Mouse (Mus musculus) heart, embryonic 14.5 days (tissue): ENCODE results near the gene Ssr1. TPM values are rescaled to one million over a fixed set of nuclear protein-coding genes. Genes with fewer than 3 reads are reported as not detected.

Experiments
- ATAC-seq: fragments of 200-750 bp; cut with Nextera tagmentation; 2 replicates; pipeline ENCODE4 v1.8.0; 2017; ENCODE audit warnings: low read depth, moderate TSS enrichment; ENCODE audit not compliant: insufficient number of reproducible peaks, insufficient read depth, low FRiP score
- H3K27ac ChIP-seq, 2 experiments: fragments of 200-500 bp in 1 of 2; fragments of 300-500 bp in 1 of 2; sonication (generic) in 1 of 2; replicated peaks in 1 of 2; 2 replicates each; pipeline ENCODE4 v1.5.1; 2012 to 2014; ENCODE audit warnings: low read depth in 2 of 2, low read length in 2 of 2, control low read depth in 1 of 2, mild to moderate bottlenecking in 1 of 2, mixed read lengths in 1 of 2; ENCODE audit not compliant: control insufficient read depth in 1 of 2, insufficient read depth in 1 of 2
- H3K27me3 ChIP-seq: fragments of 300-500 bp; sonication (generic); 2 replicates; pipeline ENCODE4 v1.6.1; 2014; ENCODE audit warnings: mild to moderate bottlenecking, low read length, control low read depth; ENCODE audit not compliant: control insufficient read depth, insufficient read depth
- H3K36me3 ChIP-seq: fragments of 300-500 bp; sonication (generic); 2 replicates; pipeline ENCODE4 v1.6.1; 2014; ENCODE audit warnings: mild to moderate bottlenecking, control low read depth, low read length, mixed read lengths; ENCODE audit not compliant: control insufficient read depth, insufficient read depth
- H3K4me1 ChIP-seq, 2 experiments: fragments of 200-500 bp in 1 of 2; fragments of 300-500 bp in 1 of 2; sonication (generic) in 1 of 2; 2 replicates each; pipeline ENCODE4 v1.6.1; 2012 to 2014; ENCODE audit warnings: low read length in 2 of 2, control low read depth in 1 of 2, mixed read lengths in 1 of 2; ENCODE audit not compliant: control insufficient read depth in 2 of 2, insufficient read depth in 2 of 2
- H3K4me2 ChIP-seq: fragments of 300-500 bp; sonication (generic); 2 replicates; pipeline ENCODE4 v1.6.1; 2014; ENCODE audit warnings: mild to moderate bottlenecking, low read length
- H3K4me3 ChIP-seq, 2 experiments: fragments of 200-500 bp in 1 of 2; fragments of 300-500 bp in 1 of 2; sonication (generic) in 1 of 2; 2 replicates each; pipeline ENCODE4 v1.5.1; 2012 to 2014; ENCODE audit warnings: low read length in 2 of 2, mild to moderate bottlenecking in 2 of 2, control low read depth in 1 of 2, low read depth in 1 of 2, moderate library complexity in 1 of 2; ENCODE audit not compliant: control insufficient read depth in 1 of 2, insufficient read depth in 1 of 2
- H3K9ac ChIP-seq: fragments of 300-500 bp; sonication (generic); 2 replicates; pipeline ENCODE4 v1.6.1; 2014; ENCODE audit warnings: mild to moderate bottlenecking, low read length
- H3K9me3 ChIP-seq: fragments of 300-500 bp; sonication (generic); 2 replicates; pipeline ENCODE4 v1.6.1; 2016; ENCODE audit warnings: low read length, control low read depth; ENCODE audit not compliant: control insufficient read depth
- WGBS: fragments of 180-500 bp; shearing (Covaris S2); extraction: QIAGEN DNeasy Blood & Tissue Kit; methylation state at CpG from one replicate; pipeline ENCODE4 v1.1.7; 2014; 5-methylcytosine and 5-hydroxymethylcytosine counted together
- polyA plus RNA-seq: library from polyadenylated mRNA; unstranded; fragments of >200 nt; fragmentation: Nextera tagmentation; extraction: Ambion mirVana; gene quantifications from 2 replicates; pipeline ENCODE4 v1.2.1, GENCODE M21; 2014

Ssr1 gene
- polyA plus RNA-seq, 1 experiment from 2014 or later, result 90.1 TPM

DNA sequence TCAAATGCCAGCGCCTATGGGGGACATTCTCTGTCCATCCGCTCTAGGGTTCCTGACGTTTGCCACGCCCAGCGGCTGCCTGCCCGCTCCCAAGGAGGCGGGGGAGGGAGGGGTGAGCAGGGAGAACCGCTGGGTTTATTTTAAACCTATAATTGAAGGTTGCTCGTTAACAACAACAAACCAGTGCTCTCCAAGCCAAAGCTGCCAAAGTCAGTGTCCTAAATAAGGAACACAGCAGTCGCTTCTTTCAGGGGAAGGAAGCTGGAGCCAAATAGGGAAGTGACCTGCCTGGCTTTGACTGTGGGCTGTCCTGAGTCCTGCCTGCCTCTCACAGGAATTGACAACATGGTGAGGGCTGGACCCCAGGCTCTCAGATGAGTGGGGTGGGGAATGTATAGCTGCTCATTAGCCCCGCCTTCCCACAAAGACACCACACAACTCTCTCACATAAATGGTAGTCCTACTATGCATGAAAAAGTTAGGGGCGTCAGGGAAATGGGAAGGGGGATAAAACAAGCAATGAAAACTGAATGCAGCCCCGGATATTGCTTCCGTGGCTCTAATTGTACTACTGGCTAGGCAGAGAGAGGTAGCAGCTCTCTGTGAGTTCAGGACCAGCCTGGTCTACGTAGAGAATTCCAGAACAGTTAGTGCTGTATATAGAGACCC lies 34.6 kb downstream of the Ssr1 start:
- no peaks in the 10 kb centered on the region for H3K36me3 ChIP-seq
- WGBS, result 72% methylated on average over 15 of the region's 15 CpGs
- H3K4me2 ChIP-seq, result no peak overlapping the region
- H3K4me3 ChIP-seq, result no peak overlapping the region
- no peaks in the 10 kb centered on the region for H3K27me3 ChIP-seq
- peak overlapping the region in 1 of 2 experiments; percentile 37; a peak in 1 of 4 replicates for H3K27ac ChIP-seq
- ATAC-seq, result no peak
- peaks cover 5 to 7% of the 10 kb centered on the region in 2 experiments; a peak in 3 of 4 replicates for H3K4me1 ChIP-seq
- no peaks in the 10 kb centered on the region for H3K9me3 ChIP-seq
- no peak overlapping the region for H3K9ac ChIP-seq

GRCm38 (mm10) chr13:37958498-37959238 lies 35.3 kb downstream of the Ssr1 start:
- H3K9ac ChIP-seq, result no peak overlapping the region
- H3K27me3 ChIP-seq, result no peaks in the 10 kb centered on the region
- no peaks in the 10 kb centered on the region for H3K9me3 ChIP-seq
- H3K4me3 ChIP-seq, result no peak overlapping the region
- H3K4me2 ChIP-seq, result no peak overlapping the region
- no peaks in the 10 kb centered on the region for H3K36me3 ChIP-seq
- WGBS, result 70% methylated on average over 18 of the region's 18 CpGs
- ATAC-seq, result no peak
- H3K27ac ChIP-seq, result peak overlapping the region; percentile 8 to 37; a peak in 2 of 4 replicates
- no peaks in the 10 kb centered on the region; a peak in 1 of 4 replicates for H3K4me1 ChIP-seq

GRCm38 (mm10) chr13:37954318-37954717 lies 39.7 kb downstream of the Ssr1 start:
- 83% methylated on average over 1 of the region's 1 CpGs for WGBS
- H3K4me3 ChIP-seq, result no peak overlapping the region
- H3K27me3 ChIP-seq, result no peaks in the 10 kb centered on the region
- no peak for ATAC-seq
- H3K9ac ChIP-seq, result no peak overlapping the region
- H3K4me1 ChIP-seq, result no peaks in the 10 kb centered on the region; a peak in 1 of 4 replicates
- H3K4me2 ChIP-seq, result no peak overlapping the region
- no peaks in the 10 kb centered on the region for H3K9me3 ChIP-seq
- peaks cover 34% of the 10 kb centered on the region for H3K36me3 ChIP-seq
- no peak overlapping the region for H3K27ac ChIP-seq

DNA sequence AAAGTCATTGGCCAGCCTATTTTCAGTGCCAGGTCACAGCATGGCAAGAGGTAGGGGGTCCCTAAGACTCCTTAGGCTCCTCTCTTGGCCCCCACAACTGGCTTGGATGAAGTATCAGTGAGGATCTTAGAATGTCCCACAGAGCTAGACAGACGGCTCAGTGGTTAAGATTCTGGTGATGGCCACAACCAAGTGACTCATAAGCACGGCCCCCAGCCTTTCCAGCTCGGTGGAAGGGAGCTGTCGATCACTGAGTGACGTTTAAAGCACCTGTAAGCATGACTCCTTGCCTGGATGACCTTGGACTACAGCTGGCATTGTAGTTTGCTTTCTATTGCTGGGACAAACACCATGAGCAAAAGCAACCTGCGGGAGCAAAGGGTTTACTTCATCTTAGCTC lies 41.0 kb downstream of the Ssr1 start:
- no peaks in the 10 kb centered on the region for H3K27me3 ChIP-seq
- no peak overlapping the region for H3K4me2 ChIP-seq
- H3K9ac ChIP-seq, result no peak overlapping the region
- H3K36me3 ChIP-seq, result peaks cover 48% of the 10 kb centered on the region
- H3K4me3 ChIP-seq, result no peak overlapping the region
- no peak overlapping the region for H3K27ac ChIP-seq
- H3K4me1 ChIP-seq, result no peaks in the 10 kb centered on the region
- ATAC-seq, result no peak
- WGBS, result 64% methylated on average over 6 of the region's 6 CpGs
- no peaks in the 10 kb centered on the region for H3K9me3 ChIP-seq

- no peaks in the 10 kb centered on the region for H3K9me3 ChIP-seq
- H3K27me3 ChIP-seq, result no peaks in the 10 kb centered on the region
- peaks cover 8 to 21% of the 10 kb centered on the region in 2 experiments; a peak in 3 of 4 replicates for H3K4me1 ChIP-seq
- H3K36me3 ChIP-seq, result peaks cover 62% of the 10 kb centered on the region
- ATAC-seq, result 0 out of 2 replicates have a peak, but pooled peaks have one; percentile 11
- H3K4me3 ChIP-seq, result no peak overlapping the region
- WGBS, result 23% methylated on average over 6 of the region's 6 CpGs
- no peak overlapping the region for H3K4me2 ChIP-seq
- H3K27ac ChIP-seq, result no peak overlapping the region
- no peak overlapping the region for H3K9ac ChIP-seq
Observed at GRCm38 (mm10) chr13:37946734-37947133, 47.3 kb downstream of the Ssr1 start.

DNA sequence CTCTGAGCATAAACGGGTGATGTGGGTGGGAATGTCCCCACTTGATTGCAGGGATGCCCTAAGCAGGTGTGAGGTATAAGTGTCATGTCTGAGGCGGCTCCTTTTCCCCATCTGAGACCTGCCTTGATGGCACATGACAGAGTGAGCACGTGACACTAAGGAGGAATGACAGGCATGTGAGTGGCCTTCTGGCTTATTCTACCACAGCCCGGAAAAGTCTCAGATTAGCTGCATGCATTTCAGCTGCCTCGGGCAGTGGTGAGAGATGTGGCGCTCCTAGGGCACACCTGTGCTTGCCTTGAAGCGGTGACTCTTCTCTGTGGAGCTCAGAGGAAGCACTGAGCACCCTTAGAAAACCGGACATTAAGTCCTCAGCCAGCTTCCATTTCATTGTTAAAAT lies 48.6 kb downstream of the Ssr1 start:
- H3K9me3 ChIP-seq, result no peaks in the 10 kb centered on the region
- no peak overlapping the region for H3K27ac ChIP-seq
- H3K36me3 ChIP-seq, result peaks cover 56% of the 10 kb centered on the region
- peaks cover 11 to 26% of the 10 kb centered on the region in 2 experiments; a peak in 3 of 4 replicates for H3K4me1 ChIP-seq
- H3K4me2 ChIP-seq, result no peak overlapping the region
- no peaks in the 10 kb centered on the region for H3K27me3 ChIP-seq
- peak; percentile 48; the same call in 1 of the 2 replicates for ATAC-seq
- 42% methylated on average over 8 of the region's 8 CpGs for WGBS
- H3K9ac ChIP-seq, result peak overlapping the region; percentile 21; the same call in 1 of the 2 replicates
- H3K4me3 ChIP-seq, result no peak overlapping the region

DNA sequence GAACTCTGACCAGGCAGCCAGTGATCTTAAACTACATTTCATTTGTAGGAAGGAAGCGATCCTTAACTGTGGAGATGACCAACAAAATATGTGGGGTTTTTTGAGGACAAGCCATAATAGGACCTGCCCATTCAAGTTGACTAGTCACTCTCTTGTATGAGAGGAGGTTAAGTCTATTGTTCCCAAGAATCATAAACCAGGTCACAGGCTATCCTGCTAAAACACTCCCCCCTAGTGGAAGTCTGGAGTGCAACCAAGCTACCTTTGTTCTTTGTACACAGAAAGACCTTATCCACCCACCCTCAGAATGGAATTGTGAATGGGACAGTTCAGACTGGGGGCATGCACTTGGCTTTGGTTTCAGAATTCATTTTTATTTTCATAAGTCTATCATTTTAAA lies 49.7 kb downstream of the Ssr1 start:
- Histone ChIP-seq H3K9me3 (no peaks in the 10 kb centered on the region), H3K9ac (no peak overlapping the region), H3K36me3 (peaks cover 52% of the 10 kb centered on the region), H3K4me3 (no peak overlapping the region), H3K27me3 (no peaks in the 10 kb centered on the region), H3K4me1 (peaks cover 11 to 26% of the 10 kb centered on the region in 2 experiments; a peak in 3 of 4 replicates), H3K4me2 (no peak overlapping the region), H3K27ac (no peak overlapping the region)
- no peak for ATAC-seq
- WGBS, result 71% methylated on average over 1 of the region's 1 CpGs
